Mouse (Mus musculus): ENCODE results near the gene Taf15. TPM values are rescaled to one million over a fixed set of nuclear protein-coding genes. Genes with fewer than 3 reads are reported as not detected.
A peak's percentile ranks its signal among the peaks of the same experiment; 100 is the strongest.

The Taf15 gene
- polyA plus RNA-seq, 1 experiment from 2014 or later, result 10.2 TPM

DNA sequence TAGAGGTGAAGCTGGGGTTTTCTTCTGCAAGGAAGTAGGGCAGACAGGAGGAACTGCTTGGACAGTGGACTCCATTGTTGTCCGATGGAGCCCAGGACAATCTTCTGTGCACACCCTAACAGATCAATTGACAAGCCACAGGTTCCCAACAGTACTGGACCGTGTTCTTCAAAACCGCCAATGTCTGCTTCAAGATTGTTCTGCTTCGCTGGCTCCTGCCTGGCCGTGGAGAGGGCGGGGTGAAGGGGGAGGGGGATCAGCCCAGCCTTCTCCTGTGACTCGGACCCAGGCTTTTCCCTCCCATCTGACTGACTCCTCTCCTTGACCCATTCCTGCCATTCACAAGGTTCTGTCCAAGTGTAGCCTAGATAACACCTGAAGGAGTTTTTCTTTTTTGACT, 15.6 kb upstream of the Taf15 start:
- DNase-seq (ENCODE audit: low spot score), result no peak

- no peak for DNase-seq (ENCODE audit: low spot score)
Measured at GRCm38 (mm10) chr11:83457912-83458601, 14.8 kb upstream of the Taf15 start.

DNA sequence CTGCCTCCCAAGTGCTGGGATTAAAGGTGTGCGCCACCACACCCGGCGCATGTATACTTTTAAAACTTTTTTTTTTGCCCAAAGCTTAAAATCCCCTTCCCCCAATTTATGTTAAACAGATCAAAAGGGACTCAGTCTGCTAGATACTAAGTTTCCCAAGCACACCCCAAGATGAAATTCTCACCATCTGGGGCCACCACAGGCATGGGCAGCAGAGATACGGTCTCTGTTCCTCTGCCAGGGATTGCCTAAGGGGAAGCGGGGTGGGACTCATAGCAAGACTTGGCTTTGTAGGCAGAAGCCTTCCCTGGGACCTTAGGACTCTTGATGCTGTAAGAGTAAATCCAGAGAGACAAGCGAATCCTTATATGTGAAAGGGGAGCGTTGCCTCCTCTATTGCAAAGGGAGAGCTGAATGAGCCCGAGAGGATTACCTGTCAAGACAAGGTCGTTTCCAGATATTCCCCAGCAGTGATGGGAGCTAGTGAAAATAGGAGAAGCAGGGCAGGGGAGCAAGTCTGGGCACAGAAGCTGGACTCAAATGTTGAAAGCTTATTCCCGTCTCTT, 11.3 kb upstream of the Taf15 start:
- DNase-seq (ENCODE audit: low spot score), result no peak

- no peak for DNase-seq (ENCODE audit: low spot score)
Measured at GRCm38 (mm10) chr11:83462711-83463244, 10.1 kb upstream of the Taf15 start, which contains the start of gene Mmp28. Mmp28 (minus strand) TSS chr11:83463071.

GRCm38 (mm10) chr11:83465976-83466375, 6.9 kb upstream of the Taf15 start:
- no peak for DNase-seq (ENCODE audit: low spot score)

DNA sequence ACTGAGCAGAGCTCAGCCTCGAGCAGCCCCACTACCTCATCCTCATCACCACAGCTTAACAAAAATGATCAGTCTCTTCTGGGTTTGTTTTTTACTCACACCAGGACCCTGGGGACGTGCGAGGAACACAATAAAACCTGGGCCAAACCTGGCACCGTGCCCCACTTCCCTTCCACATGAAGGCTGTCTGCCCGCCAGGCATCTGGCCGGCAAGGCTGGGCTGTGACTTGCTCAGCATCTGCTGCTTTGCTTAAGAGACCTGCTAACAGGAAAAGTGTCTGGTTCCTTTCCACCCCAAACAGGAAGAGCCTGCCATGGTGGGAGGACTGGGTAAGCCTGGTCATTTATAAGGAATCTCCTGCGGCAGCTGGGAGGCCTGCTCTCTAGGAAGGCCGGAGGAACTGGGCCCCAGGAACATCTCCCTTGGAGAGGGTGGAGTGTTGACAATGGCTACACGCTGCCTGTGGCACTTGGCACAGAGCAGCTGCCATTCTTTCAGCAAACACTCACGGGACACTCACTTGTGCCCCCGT, 5.7 kb upstream of the Taf15 start:
- no peak for DNase-seq (ENCODE audit: low spot score)

GRCm38 (mm10) chr11:83468765-83469164, 4.1 kb upstream of the Taf15 start:
- DNase-seq (ENCODE audit: low spot score), result no peak

GRCm38 (mm10) chr11:83471766-83472165, 1.1 kb upstream of the Taf15 start:
- peak; percentile 9 for DNase-seq (ENCODE audit: low spot score)

DNA sequence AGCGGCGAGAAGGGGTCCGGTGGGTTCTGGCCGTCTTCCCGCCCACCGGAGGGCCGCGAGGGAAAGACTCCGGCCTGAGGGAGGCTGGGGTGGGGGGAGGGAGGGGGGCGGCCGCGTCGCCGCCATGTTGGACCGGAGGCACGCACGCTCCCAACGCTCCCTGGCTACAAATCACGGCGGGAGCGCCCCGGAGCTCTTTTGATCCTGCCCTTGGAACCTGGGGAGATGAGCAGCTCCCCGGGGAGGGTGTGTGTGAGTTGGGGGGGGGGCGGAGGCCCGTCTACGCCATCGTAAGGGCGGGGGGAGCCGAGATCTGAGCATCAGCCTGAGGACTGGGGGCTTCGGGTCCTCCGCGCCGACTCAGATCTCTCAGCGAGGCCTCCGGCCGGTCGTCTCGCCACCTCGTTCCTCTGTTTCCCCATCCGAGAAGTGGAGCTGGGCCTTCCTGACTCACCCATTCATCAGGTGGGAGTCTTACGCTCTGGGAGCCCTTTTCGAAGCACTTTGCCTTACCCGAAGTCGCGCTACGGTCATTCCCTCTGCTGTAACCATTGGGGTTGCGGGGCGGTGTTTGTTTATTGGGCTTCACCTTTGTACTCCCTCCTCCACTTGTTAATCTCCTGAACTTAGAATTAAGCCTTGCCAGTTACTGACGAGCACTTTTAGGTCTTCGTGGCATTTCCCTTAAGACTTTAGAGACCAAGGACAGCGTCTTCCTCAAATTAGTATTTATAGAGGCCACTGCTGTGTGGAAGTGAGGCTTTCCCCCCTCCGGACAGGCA, 540 bp downstream of the Taf15 start:
- DNase-seq (ENCODE audit: low spot score), result no peak

- no peak for DNase-seq (ENCODE audit: low spot score)
Measured at GRCm38 (mm10) chr11:83491488-83491887, 18.6 kb downstream of the Taf15 start.

DNA sequence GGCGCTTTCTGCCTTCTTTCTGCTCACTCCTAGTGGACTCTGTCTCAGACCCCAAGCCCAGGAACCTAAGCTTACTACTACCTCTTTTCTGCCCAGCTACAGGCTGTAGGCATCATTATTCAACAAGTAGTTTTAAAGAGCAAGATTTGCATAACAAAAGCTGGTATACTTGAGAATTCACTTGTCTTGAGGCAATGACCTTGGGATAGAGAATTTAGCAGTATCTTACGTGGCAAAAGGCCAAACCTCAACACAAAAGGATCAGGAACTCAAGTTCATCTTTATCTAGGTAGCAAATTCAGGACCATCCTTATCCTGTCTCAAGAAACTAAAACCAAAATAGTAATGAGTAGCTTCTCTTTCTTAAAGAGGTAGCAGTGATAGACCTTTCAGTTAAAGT, 22.7 kb downstream of the Taf15 start:
- no peak for DNase-seq (ENCODE audit: low spot score)

GRCm38 (mm10) chr11:83504308-83504707, 31.4 kb downstream of the Taf15 start:
- DNase-seq (ENCODE audit: low spot score), result no peak

DNA sequence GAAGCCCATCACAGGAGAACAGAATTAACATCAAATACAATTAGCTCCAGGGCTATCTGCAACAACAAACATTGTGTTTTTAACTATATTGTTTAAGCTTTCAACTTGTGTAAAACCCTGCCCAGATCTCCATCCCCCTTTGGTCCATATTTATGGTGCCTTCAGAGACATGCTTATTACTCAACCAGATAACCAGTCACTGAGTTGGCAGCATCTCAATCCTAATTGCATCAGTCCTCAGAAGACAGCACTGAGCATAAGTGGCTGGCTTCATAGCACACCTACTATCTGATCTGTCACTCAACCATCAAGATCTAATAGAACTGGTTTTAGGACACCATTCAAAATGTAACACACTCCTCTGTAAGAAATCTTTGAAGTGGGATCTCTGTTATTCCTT, 36.6 kb downstream of the Taf15 start:
- no peak for DNase-seq (ENCODE audit: low spot score)

- no peak for DNase-seq (ENCODE audit: low spot score)
Measured at GRCm38 (mm10) chr11:83517153-83517552, 44.3 kb downstream of the Taf15 start.

- DNase-seq (ENCODE audit: low spot score), result no peak
Measured at GRCm38 (mm10) chr11:83518371-83518770, 45.5 kb downstream of the Taf15 start.

DNA sequence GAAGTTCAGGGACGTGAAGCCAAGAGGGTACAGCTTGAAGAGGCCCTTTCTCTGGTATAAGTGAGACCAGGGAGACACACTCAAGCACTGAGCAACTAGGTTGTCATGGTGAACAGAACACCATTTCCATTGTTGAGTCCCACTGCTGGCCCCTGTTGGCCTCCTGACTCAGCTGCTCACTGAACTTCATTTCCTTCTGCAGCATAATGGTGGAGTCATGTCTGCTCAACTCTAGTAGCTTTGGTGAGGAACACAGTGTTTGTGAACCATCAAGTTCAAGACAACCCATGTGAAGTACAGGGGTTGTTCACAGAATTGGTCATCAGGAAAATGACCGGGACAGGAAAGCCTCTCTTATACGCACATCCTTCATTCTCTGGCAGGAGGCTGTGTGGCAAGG, 49.2 kb downstream of the Taf15 start, which contains the start of gene Heatr9:
Gene Heatr9, minus strand, starts transcription at position 101 of the 400 bp plus-strand sequence.
- DNase-seq (ENCODE audit: low spot score), result no peak

GRCm38 (mm10) chr11:83529024-83529423, 56.1 kb downstream of the Taf15 start:
- DNase-seq (ENCODE audit: low spot score), result no peak

DNA sequence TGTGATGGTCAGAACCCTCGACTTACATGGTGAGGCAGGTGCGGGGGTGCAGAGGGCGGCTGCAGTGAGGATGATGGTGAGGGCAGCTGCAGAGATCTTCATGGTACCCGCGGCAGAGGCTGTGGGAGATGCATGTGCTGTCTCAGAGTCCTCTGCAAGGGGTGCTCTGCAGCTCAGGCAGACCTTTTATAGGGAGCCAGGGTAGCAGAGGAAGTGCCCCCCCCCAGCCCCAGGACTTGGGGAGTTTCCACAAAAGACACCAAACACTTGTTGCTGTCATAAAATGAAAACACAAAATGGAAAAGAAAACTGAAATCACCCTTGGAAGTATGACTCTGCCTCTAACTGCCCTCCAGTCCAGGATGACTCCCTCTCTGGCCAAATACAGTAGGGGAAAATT, 57.5 kb downstream of the Taf15 start, which contains the start of gene Ccl5:
Gene Ccl5, minus strand, starts transcription at position 159 of the 400 bp plus-strand sequence.
- DNase-seq (ENCODE audit: low spot score), result no peak

DNA sequence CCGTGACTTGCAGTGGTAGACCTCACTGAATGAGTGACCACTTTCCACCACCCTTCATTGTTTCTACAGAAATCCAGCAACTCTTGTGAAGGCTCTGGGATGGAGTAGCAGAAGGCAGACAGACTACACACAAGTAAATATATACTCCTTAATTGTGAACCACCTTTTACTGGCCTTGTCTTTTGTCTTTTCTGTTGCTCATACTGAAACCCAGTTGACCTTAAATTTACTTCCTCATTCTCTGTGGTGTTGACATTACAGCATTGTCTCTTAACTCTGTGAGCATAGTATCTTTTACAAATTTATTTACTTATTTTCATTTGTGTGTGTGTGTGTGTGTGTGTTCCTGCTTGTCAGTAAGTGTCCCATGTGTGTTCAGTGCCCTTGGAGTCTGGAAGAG, 60.3 kb downstream of the Taf15 start:
- DNase-seq (ENCODE audit: low spot score), result no peak

DNA sequence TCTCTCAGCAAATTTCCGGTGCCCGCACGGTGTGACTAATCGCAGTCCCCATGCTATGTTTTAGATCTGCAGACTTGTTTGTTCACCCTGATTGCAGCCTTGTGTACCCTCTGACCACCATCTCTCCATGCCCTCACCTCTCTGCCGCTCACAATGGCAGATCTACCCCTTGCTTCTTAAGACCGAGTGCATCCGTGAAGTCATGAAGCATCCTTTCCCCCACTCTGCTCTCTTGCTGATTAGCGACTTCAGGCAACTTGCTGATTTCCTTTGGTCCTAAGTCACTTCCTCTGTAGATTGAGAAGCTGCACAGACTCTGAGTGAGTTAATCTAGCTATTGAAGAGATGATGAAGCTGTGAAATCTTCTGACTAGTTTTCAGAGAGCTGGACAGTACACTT, 61.3 kb downstream of the Taf15 start:
- DNase-seq (ENCODE audit: low spot score), result no peak

DNA sequence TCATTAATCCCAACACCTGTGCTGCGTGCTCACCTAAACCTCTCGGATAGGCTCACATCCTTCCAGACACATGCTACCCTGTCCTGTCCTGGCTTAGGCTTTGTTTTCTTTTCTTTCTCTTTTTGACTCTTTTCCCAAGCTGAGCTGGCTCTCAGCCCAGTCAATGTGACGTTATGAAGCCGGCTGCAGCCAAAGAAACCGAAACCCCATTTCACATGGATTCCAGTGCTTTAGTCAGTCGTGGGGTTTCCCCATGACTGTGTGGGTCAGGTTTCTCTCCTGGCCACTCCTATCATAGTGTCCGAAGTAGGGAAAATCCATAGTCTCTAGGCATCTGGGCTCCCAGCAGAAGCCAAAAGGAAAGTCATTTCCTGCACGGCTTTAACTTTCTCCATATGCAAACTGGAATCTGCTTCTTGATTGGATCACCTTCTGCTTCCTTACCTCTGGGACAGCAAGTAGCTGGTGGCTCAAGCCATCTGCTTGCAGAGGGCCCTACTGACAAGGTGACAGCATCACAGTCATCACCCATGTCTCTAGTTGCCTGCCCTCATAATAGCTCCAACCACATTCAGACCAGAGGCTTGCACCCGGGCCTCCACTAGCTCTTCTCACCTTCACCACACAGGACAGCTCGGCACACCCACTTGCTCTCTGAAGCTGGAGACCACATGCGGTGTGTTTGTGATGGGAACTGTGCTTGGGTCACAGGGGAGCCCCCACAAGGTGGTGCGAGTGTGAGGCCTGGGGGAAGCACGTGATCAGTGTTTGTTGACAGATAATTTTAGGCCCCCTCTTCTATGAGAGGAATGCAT, 61.9 kb downstream of the Taf15 start:
- no peak for DNase-seq (ENCODE audit: low spot score)

Data from thymus, postnatal 0 days (tissue).